Mouse (Mus musculus) C2C12 (cell line): ENCODE data around the gene Atg4b.

Experiments
- CEBPB ChIP-seq: IDR thresholded peaks from one replicate; pipeline ENCODE4 v1.6.1; 2011; ENCODE audit warnings: low read depth, mild to moderate bottlenecking, control low read depth, moderate library complexity
- CTCF ChIP-seq: IDR thresholded peaks from one replicate; pipeline ENCODE4 v1.5.1; 2011; ENCODE audit not compliant: control insufficient read depth, insufficient read depth, insufficient read length
- MYOG ChIP-seq: IDR thresholded peaks from one replicate; pipeline ENCODE4 v1.6.1; 2011; ENCODE audit not compliant: control insufficient read depth, insufficient read length; ENCODE audit errors: extremely low read depth
- USF1 ChIP-seq: IDR thresholded peaks from one replicate; pipeline ENCODE4 v1.6.1; 2011; ENCODE audit warnings: low read depth, mild to moderate bottlenecking, control low read depth, moderate library complexity

- TF ChIP-seq CEBPB (no peak), CTCF (no peak), USF1 (no peak), MYOG (no peak)
Observed at GRCm38 (mm10) chr1:93705389-93705788, 45.9 kb upstream of the Atg4b start.
